Mouse (Mus musculus): ENCODE measurements around the gene C1ql1. TPM values are rescaled to one million over a fixed set of nuclear protein-coding genes. Genes with fewer than 3 reads are reported as not detected.
A peak's percentile ranks its signal among the peaks of the same experiment; 100 is the strongest.

Gene C1ql1
- polyA plus RNA-seq, 1 experiment from 2014 or later, result 0.13 TPM

GRCm38 (mm10) chr11:102948043-102948961, 1.8 kb upstream of the C1ql1 start:
- H3K9ac ChIP-seq (ENCODE audit: low read depth, low read length), result no peak overlapping the region
- H3K27me3 ChIP-seq (ENCODE audit: control insufficient read depth, insufficient read depth, low read depth, low read length), result peaks cover 88% of the 10 kb centered on the region
- peaks cover 11% of the 10 kb centered on the region for H3K4me1 ChIP-seq (ENCODE audit: control insufficient read depth, low read depth, low read length)
- no peak overlapping the region for H3K27ac ChIP-seq (ENCODE audit: low read length)
- ATAC-seq (ENCODE audit: low read depth), result no peak
- peak overlapping the region; percentile 54 for H3K4me3 ChIP-seq (ENCODE audit: low read depth, low read length)
- 1% methylated on average over 51 of the region's 51 CpGs for WGBS (ENCODE audit: insufficient replicate concordance)
- peak overlapping the region; percentile 56 for H3K4me2 ChIP-seq (ENCODE audit: low read depth, low read length)
- no peaks in the 10 kb centered on the region for H3K9me3 ChIP-seq (replicated peaks; ENCODE audit: control insufficient read depth, low read length)
- no peaks in the 10 kb centered on the region for H3K36me3 ChIP-seq (ENCODE audit: control insufficient read depth, insufficient read depth)

GRCm38 (mm10) chr11:102946992-102947343, 480 bp upstream of the C1ql1 start:
- no peaks in the 10 kb centered on the region for H3K9me3 ChIP-seq (replicated peaks; ENCODE audit: control insufficient read depth, low read length)
- peaks cover 11% of the 10 kb centered on the region for H3K4me1 ChIP-seq (ENCODE audit: control insufficient read depth, low read depth, low read length)
- peak overlapping the region; percentile 46 for H3K4me2 ChIP-seq (ENCODE audit: low read depth, low read length)
- H3K27ac ChIP-seq (ENCODE audit: low read length), result no peak overlapping the region
- H3K36me3 ChIP-seq (ENCODE audit: control insufficient read depth, insufficient read depth), result no peaks in the 10 kb centered on the region
- no peak for ATAC-seq (ENCODE audit: low read depth)
- H3K9ac ChIP-seq (ENCODE audit: low read depth, low read length), result no peak overlapping the region
- peak overlapping the region; percentile 38; the same call in 1 of the 2 replicates for H3K4me3 ChIP-seq (ENCODE audit: low read depth, low read length)
- peaks cover 95% of the 10 kb centered on the region for H3K27me3 ChIP-seq (ENCODE audit: control insufficient read depth, insufficient read depth, low read depth, low read length)
- WGBS (ENCODE audit: insufficient replicate concordance), result 4% methylated on average over 8 of the region's 8 CpGs

GRCm38 (mm10) chr11:102945306-102946264, 903 bp downstream of the C1ql1 start:
- no peak overlapping the region for H3K27ac ChIP-seq (ENCODE audit: low read length)
- WGBS (ENCODE audit: insufficient replicate concordance), result 3% methylated on average over 54 of the region's 54 CpGs
- peak overlapping the region; percentile 46; the same call in 1 of the 2 replicates for H3K4me2 ChIP-seq (ENCODE audit: low read depth, low read length)
- H3K27me3 ChIP-seq (ENCODE audit: control insufficient read depth, insufficient read depth, low read depth, low read length), result peaks cover 81% of the 10 kb centered on the region
- no peak overlapping the region for H3K9ac ChIP-seq (ENCODE audit: low read depth, low read length)
- H3K4me1 ChIP-seq (ENCODE audit: control insufficient read depth, low read depth, low read length), result peaks cover 11% of the 10 kb centered on the region
- no peaks in the 10 kb centered on the region for H3K9me3 ChIP-seq (replicated peaks; ENCODE audit: control insufficient read depth, low read length)
- no peaks in the 10 kb centered on the region for H3K36me3 ChIP-seq (ENCODE audit: control insufficient read depth, insufficient read depth)
- ATAC-seq (ENCODE audit: low read depth), result no peak
- no peak overlapping the region; the same call in 1 of the 2 replicates for H3K4me3 ChIP-seq (ENCODE audit: low read depth, low read length)

DNA sequence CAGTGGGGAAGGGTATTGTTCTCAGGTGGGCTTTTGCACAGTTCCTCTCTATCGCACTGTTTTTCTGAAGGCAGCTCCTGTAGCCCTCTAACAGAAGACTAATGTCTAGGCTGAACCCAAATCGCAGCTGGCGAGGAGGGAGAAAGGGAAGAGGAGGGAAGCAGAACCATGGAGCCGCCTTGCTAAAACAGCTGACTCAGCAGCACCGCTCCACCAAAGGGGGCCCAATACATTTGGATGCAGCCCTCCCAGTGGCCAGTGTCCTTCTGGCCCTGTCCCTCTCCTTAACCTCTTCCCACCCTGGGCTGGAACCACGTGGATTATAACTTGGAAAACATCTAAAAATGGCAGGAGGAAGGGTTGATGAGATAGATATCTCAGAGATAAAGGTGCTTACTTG, 5.3 kb downstream of the C1ql1 start:
- ATAC-seq (ENCODE audit: low read depth), result no peak
- WGBS (ENCODE audit: insufficient replicate concordance), result 37% methylated on average over 6 of the region's 6 CpGs
- H3K27me3 ChIP-seq (ENCODE audit: control insufficient read depth, insufficient read depth, low read depth, low read length), result peaks cover 62% of the 10 kb centered on the region

DNA sequence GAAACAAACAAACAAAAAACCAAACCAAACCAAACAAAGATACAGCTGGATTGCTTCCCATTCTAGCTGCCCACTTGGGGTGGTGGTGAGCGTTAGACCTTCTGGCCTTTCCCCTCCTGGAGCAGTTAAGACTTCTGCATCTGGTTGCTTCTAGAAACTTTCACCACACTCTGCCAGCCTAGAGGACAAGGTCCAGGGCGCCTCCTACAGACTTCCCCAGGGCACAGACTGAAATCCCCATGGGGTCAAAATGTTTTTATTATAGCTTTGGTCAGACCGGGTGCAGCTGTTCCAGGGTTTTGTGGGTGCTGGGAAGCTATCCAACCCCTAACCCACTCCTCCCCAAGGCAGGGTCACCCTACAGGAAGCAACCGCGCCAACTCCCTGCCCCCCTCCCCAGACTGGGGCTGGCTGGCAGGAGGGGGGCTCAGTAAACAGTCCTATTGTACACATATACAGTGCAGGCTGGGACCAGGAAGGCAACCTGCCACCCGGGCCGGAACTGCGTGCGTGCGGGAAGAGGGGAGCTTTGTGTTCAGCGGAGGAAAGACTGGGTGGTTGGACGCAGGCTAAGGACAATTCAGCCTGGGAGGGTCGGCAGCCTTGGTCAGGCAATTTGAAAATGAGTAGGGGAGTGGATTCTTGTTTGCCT, 7.3 kb downstream of the C1ql1 start:
- Histone ChIP-seq H3K36me3 (ENCODE audit: control insufficient read depth, insufficient read depth) (no peaks in the 10 kb centered on the region), H3K4me1 (ENCODE audit: control insufficient read depth, low read depth, low read length) (no peaks in the 10 kb centered on the region; the same call in 1 of the 2 replicates), H3K4me2 (ENCODE audit: low read depth, low read length) (no peak overlapping the region), H3K9ac (ENCODE audit: low read depth, low read length) (no peak overlapping the region), H3K9me3 (replicated peaks; ENCODE audit: control insufficient read depth, low read length) (no peaks in the 10 kb centered on the region), H3K27ac (ENCODE audit: low read length) (no peak overlapping the region), H3K4me3 (ENCODE audit: low read depth, low read length) (no peak overlapping the region), H3K27me3 (ENCODE audit: control insufficient read depth, insufficient read depth, low read depth, low read length) (peaks cover 44% of the 10 kb centered on the region)
- 15% methylated on average over 13 of the region's 13 CpGs for WGBS (ENCODE audit: insufficient replicate concordance)
- ATAC-seq (ENCODE audit: low read depth), result no peak

More for the DNA sequence above, 5.3 kb downstream of the C1ql1 start:
- H3K9me3 ChIP-seq (replicated peaks; ENCODE audit: control insufficient read depth, low read length), result no peaks in the 10 kb centered on the region
- no peak overlapping the region for H3K9ac ChIP-seq (ENCODE audit: low read depth, low read length)
- peaks cover 4% of the 10 kb centered on the region for H3K4me1 ChIP-seq (ENCODE audit: control insufficient read depth, low read depth, low read length)
- H3K4me2 ChIP-seq (ENCODE audit: low read depth, low read length), result no peak overlapping the region
- no peaks in the 10 kb centered on the region for H3K36me3 ChIP-seq (ENCODE audit: control insufficient read depth, insufficient read depth)
- no peak overlapping the region for H3K4me3 ChIP-seq (ENCODE audit: low read depth, low read length)
- H3K27ac ChIP-seq (ENCODE audit: low read length), result no peak overlapping the region

DNA sequence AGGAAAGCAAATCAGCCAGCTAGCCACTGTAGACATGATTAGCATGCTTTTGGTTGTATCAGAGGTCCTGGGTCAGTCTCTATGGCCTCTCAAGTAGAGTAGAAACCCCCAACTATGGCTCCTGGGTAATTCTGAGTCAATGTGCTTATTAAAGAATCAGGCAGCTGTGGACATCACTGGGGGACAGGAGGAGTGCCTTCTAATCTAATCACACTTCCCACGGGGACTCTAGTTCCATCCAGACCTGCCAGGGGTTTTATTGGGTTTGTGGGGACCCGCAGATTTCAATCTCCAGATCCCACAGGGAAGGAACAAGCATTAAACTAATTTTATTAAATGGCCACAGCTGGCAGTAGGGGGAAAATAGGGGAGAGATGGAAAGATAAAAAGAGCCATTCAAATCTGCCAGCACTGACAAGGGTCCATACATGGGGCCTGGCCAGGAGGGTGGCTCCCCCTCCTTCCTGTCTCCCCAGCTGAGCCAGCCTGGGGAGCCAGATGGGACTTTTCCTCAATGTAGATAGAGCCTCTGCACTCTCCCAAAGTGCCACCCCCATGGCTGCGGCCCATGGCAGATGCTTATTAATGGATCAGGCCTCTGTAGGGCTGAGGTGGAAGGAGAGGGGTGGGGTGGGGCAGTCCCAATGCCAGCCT, 8.8 kb downstream of the C1ql1 start:
- H3K4me1 ChIP-seq (ENCODE audit: control insufficient read depth, low read depth, low read length), result no peaks in the 10 kb centered on the region; the same call in 1 of the 2 replicates
- no peaks in the 10 kb centered on the region for H3K9me3 ChIP-seq (replicated peaks; ENCODE audit: control insufficient read depth, low read length)
- H3K36me3 ChIP-seq (ENCODE audit: control insufficient read depth, insufficient read depth), result no peaks in the 10 kb centered on the region
- no peak overlapping the region for H3K4me3 ChIP-seq (ENCODE audit: low read depth, low read length)
- WGBS (ENCODE audit: insufficient replicate concordance), result 50% methylated on average over 3 of the region's 3 CpGs
- no peak for ATAC-seq (ENCODE audit: low read depth)
- H3K9ac ChIP-seq (ENCODE audit: low read depth, low read length), result no peak overlapping the region
- H3K27ac ChIP-seq (ENCODE audit: low read length), result no peak overlapping the region
- H3K4me2 ChIP-seq (ENCODE audit: low read depth, low read length), result no peak overlapping the region
- H3K27me3 ChIP-seq (ENCODE audit: control insufficient read depth, insufficient read depth, low read depth, low read length), result peaks cover 31% of the 10 kb centered on the region

GRCm38 (mm10) chr11:102936272-102936671, 10.2 kb downstream of the C1ql1 start:
- WGBS (ENCODE audit: insufficient replicate concordance), result 42% methylated on average over 4 of the region's 4 CpGs
- peaks cover 28% of the 10 kb centered on the region for H3K27me3 ChIP-seq (ENCODE audit: control insufficient read depth, insufficient read depth, low read depth, low read length)
- no peak for ATAC-seq (ENCODE audit: low read depth)
- H3K4me1 ChIP-seq (ENCODE audit: control insufficient read depth, low read depth, low read length), result no peaks in the 10 kb centered on the region; the same call in 1 of the 2 replicates
- H3K4me2 ChIP-seq (ENCODE audit: low read depth, low read length), result no peak overlapping the region
- H3K9ac ChIP-seq (ENCODE audit: low read depth, low read length), result no peak overlapping the region
- no peak overlapping the region for H3K27ac ChIP-seq (ENCODE audit: low read length)
- H3K9me3 ChIP-seq (replicated peaks; ENCODE audit: control insufficient read depth, low read length), result no peaks in the 10 kb centered on the region
- H3K36me3 ChIP-seq (ENCODE audit: control insufficient read depth, insufficient read depth), result no peaks in the 10 kb centered on the region
- H3K4me3 ChIP-seq (ENCODE audit: low read depth, low read length), result no peak overlapping the region

GRCm38 (mm10) chr11:102930672-102931071, 15.8 kb downstream of the C1ql1 start:
- H3K4me3 ChIP-seq (ENCODE audit: low read depth, low read length), result no peak overlapping the region
- H3K4me1 ChIP-seq (ENCODE audit: control insufficient read depth, low read depth, low read length), result no peaks in the 10 kb centered on the region
- H3K4me2 ChIP-seq (ENCODE audit: low read depth, low read length), result no peak overlapping the region
- no peak overlapping the region for H3K27ac ChIP-seq (ENCODE audit: low read length)
- no peaks in the 10 kb centered on the region for H3K36me3 ChIP-seq (ENCODE audit: control insufficient read depth, insufficient read depth)
- WGBS (ENCODE audit: insufficient replicate concordance), result 55% methylated on average over 10 of the region's 10 CpGs
- peaks cover 10% of the 10 kb centered on the region for H3K27me3 ChIP-seq (ENCODE audit: control insufficient read depth, insufficient read depth, low read depth, low read length)
- H3K9me3 ChIP-seq (replicated peaks; ENCODE audit: control insufficient read depth, low read length), result no peaks in the 10 kb centered on the region
- no peak for ATAC-seq (ENCODE audit: low read depth)
- no peak overlapping the region for H3K9ac ChIP-seq (ENCODE audit: low read depth, low read length)
